Mouse (Mus musculus) CH12.LX (cell line): Measurements from ENCODE around the gene Arhgap18. TPM values are rescaled to one million over a fixed set of nuclear protein-coding genes. Genes with fewer than 3 reads are reported as not detected.

Source experiments
- DNase-seq: peaks from one replicate; pipeline ENCODE4 v3.0.0-alpha.2; 2013; ENCODE audit errors: extremely low read depth
- H3K27ac ChIP-seq: 2 replicates; pipeline ENCODE4 v1.5.1; 2012; ENCODE audit warnings: low read depth, mild to moderate bottlenecking, control low read depth, moderate library complexity; ENCODE audit not compliant: insufficient read depth
- H3K27me3 ChIP-seq: replicated peaks from 2 replicates; pipeline ENCODE3; 2012; ENCODE audit warnings: inconsistent platforms
- H3K36me3 ChIP-seq, 2 experiments: replicated peaks in 1 of 2; 2 replicates each; pipeline versions ENCODE3 to v1.6.1; 2012; ENCODE audit warnings: inconsistent platforms in 1 of 2, low read length in 1 of 2, mild to moderate bottlenecking in 1 of 2, mixed read lengths in 1 of 2, moderate library complexity in 1 of 2; ENCODE audit not compliant: control insufficient read depth in 1 of 2, insufficient read depth in 1 of 2
- H3K4me1 ChIP-seq, 2 experiments: 2 replicates each; pipeline ENCODE4 v1.6.1; 2012; ENCODE audit warnings: inconsistent platforms in 1 of 2, moderate library complexity in 1 of 2; ENCODE audit not compliant: insufficient read depth in 2 of 2, control insufficient read depth in 1 of 2
- H3K4me2 ChIP-seq: 2 replicates; pipeline ENCODE4 v1.6.1; 2012; ENCODE audit warnings: low read depth, mild to moderate bottlenecking, control low read depth; ENCODE audit not compliant: poor library complexity, insufficient read depth, severe bottlenecking
- H3K4me3 ChIP-seq, 3 experiments: fragments of 150-350 bp in 1 of 3; sonication (generic) in 1 of 3; replicated peaks in 1 of 3; 2 replicates each; pipeline versions ENCODE3 to v1.5.1; 2011 to 2012; ENCODE audit warnings: low read depth in 2 of 3, low read length in 2 of 3, mild to moderate bottlenecking in 2 of 3, moderate library complexity in 2 of 3, control low read depth in 1 of 3, improper control_type of control experiment in 1 of 3, inconsistent platforms in 1 of 3, mixed read lengths in 1 of 3; ENCODE audit not compliant: poor library complexity in 1 of 3
- H3K79me2 ChIP-seq: replicated peaks from 2 replicates; pipeline ENCODE4 v1.6.1; 2012; ENCODE audit warnings: mild to moderate bottlenecking, moderate library complexity; ENCODE audit not compliant: control insufficient read depth, poor library complexity, insufficient read depth, severe bottlenecking; ENCODE audit errors: extremely low read depth
- H3K9ac ChIP-seq: 2 replicates; pipeline ENCODE4 v1.6.1; 2012; ENCODE audit warnings: low read depth, mild to moderate bottlenecking, control low read depth, moderate library complexity; ENCODE audit not compliant: insufficient read depth
- H3K9me3 ChIP-seq: replicated peaks from 2 replicates; pipeline ENCODE3; 2012; ENCODE audit warnings: low read length, inconsistent platforms, mixed read lengths
- CHD1 ChIP-seq: IDR thresholded peaks from 2 replicates; pipeline ENCODE4 v1.6.1; 2012; ENCODE audit warnings: low read depth, low read length, improper control_type of control experiment, inconsistent platforms
- CTCF ChIP-seq, 2 experiments: IDR thresholded peaks in 1 of 2; conservative IDR thresholded peaks in 1 of 2; 2 replicates each; pipeline ENCODE4 v1.5.1; 2011 to 2012; ENCODE audit warnings: low read depth in 2 of 2, low read length in 2 of 2, improper control_type of control experiment in 1 of 2, inconsistent platforms in 1 of 2, mild to moderate bottlenecking in 1 of 2, moderate library complexity in 1 of 2
- ETS1 ChIP-seq: conservative IDR thresholded peaks from 2 replicates; pipeline ENCODE4 v1.6.1; 2012; ENCODE audit warnings: low read depth, mild to moderate bottlenecking, inconsistent platforms, low read length, improper control_type of control experiment, moderate library complexity
- JUN ChIP-seq: IDR thresholded peaks from 2 replicates; pipeline ENCODE4 v1.6.1; 2011; ENCODE audit warnings: low read depth, mild to moderate bottlenecking, low read length, improper control_type of control experiment, moderate library complexity; ENCODE audit not compliant: insufficient read depth
- KAT2A ChIP-seq: IDR thresholded peaks from 2 replicates; pipeline ENCODE4 v1.6.1; 2012; ENCODE audit warnings: low read length, improper control_type of control experiment, inconsistent platforms; ENCODE audit not compliant: insufficient replicate concordance
- MAX ChIP-seq: IDR thresholded peaks from 2 replicates; pipeline ENCODE4 v1.6.1; 2011; ENCODE audit warnings: low read length, improper control_type of control experiment
- PAX5 ChIP-seq: IDR thresholded peaks from 2 replicates; pipeline ENCODE4 v1.6.1; 2012; ENCODE audit warnings: low read length, inconsistent platforms, mixed read lengths
- RAD21 ChIP-seq: IDR thresholded peaks from 2 replicates; pipeline ENCODE4 v1.6.1; 2011; ENCODE audit warnings: low read depth, mild to moderate bottlenecking, low read length, improper control_type of control experiment, moderate library complexity
- SMC3 ChIP-seq: IDR thresholded peaks from 2 replicates; pipeline ENCODE4 v1.6.1; 2011; ENCODE audit warnings: low read depth, low read length, improper control_type of control experiment
- ZC3H11A ChIP-seq: IDR thresholded peaks from 2 replicates; pipeline ENCODE4 v1.6.1; 2012; ENCODE audit warnings: low read depth, mild to moderate bottlenecking, inconsistent platforms, low read length, improper control_type of control experiment
- ZNF384 ChIP-seq: IDR thresholded peaks from 2 replicates; pipeline ENCODE4 v1.6.1; 2012; ENCODE audit warnings: low read depth, low read length, improper control_type of control experiment, inconsistent platforms
- dilution Hi-C: fragments of 300-500 bp; cut with MboI; formaldehyde crosslinking; loops from 2 replicates; pipeline ENCODE4 v1.14.3; 2020; ENCODE audit warnings: low sequenced_read_pairs; ENCODE audit not compliant: extremely low pct_unique_long_range_greater_than_20kb, extremely low pct_ligation_motif_present
- in situ Hi-C: fragments of 300-500 bp; cut with MboI; formaldehyde crosslinking; loops from 3 replicates; pipeline ENCODE4 v1.14.3; 2019; ENCODE audit warnings: low sequenced_read_pairs, low pct_ligation_motif_present, low pct_unique_long_range_greater_than_20kb, mixed read lengths
- polyA plus RNA-seq: library from polyadenylated mRNA; unstranded; fragments of >175 nt; gene quantifications from 2 replicates; pipeline ENCODE4 v1.2.1, GENCODE M21; 2012; ENCODE audit warnings: low read depth; ENCODE audit not compliant: insufficient read length
- total RNA-seq, 2 experiments: library from RNA; depleted of rRNA; stranded (reverse); fragments of 300-350 nt in 1 of 2; fragments of >200 nt in 1 of 2; gene quantifications; 2 replicates each; pipeline ENCODE4 v1.2.3; 2012 to 2014

Arhgap18 gene
- total and polyA plus RNA-seq, 3 experiments = 3.3 to 4.2 (median 3.3) TPM

DNA sequence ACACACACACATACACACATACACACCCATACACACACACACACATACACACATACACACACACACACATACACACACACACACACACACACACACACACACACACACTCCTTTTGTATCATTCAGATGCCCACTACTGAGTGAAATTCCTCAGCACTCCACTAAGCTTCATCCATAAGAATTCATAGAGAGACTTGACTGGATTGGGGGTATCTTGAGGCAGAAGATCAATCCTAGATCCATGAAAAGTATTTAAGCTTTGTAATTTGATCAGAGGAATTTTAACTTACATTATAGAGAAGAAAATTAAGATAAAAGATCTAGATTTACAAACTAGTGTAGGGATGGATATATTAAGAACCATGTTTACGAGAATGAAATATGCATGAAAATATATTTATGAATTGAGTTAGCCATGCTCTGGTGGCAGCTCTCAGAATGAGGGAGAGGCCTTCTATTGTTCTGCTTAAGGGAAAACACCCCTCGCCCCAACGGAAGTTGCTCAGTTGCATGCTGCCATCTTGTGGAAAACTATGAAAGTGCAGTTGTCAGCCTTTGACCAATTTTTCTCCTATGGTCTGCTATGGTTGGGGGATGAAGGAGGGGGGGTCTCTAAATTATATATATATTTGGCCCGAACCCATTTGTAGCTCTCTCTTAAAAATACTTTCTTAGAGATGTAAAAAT is 137.2 kb downstream of the Arhgap18 start:
- Histone ChIP-seq H3K4me3 (peak overlapping the region in 1 of 3 experiments; percentile 29), H3K36me3 (no peaks in the 10 kb centered on the region), H3K27ac (no peak overlapping the region), H3K4me1 (peaks cover 2 to 4% of the 10 kb centered on the region in 2 experiments; a peak in 3 of 4 replicates), H3K79me2 (no peaks in the 10 kb centered on the region), H3K9ac (no peak overlapping the region), H3K27me3 (no peaks in the 10 kb centered on the region), H3K9me3 (no peaks in the 10 kb centered on the region), H3K4me2 (no peak overlapping the region; the same call in 1 of the 2 replicates)
- peak; percentile 97 for TF ChIP-seq RAD21
- TF ChIP-seq ZC3H11A = peak; percentile 86
- TF ChIP-seq CTCF (conservative IDR thresholded peaks at IDR 0.05 in 1 of 2, IDR thresholded peaks at IDR 0.05 in 1 of 2; ENCODE audit: low read depth in 2 of 2, low read length in 2 of 2) = peak; percentile 72 to 96
- TF ChIP-seq MAX = no peak
- no peak for TF ChIP-seq CHD1
- peak; percentile 94 for TF ChIP-seq SMC3
- no peak for TF ChIP-seq PAX5
- TF ChIP-seq ZNF384 = peak; percentile 84
- TF ChIP-seq KAT2A = no peak
- dilution Hi-C loops (no loop called here), in situ Hi-C loops (loop anchor here (10.0 to 25.0 kb wide), 3 partner anchors 176 to 528 kb away; no protein-coding TSS in a partner anchor)
- DNase-seq = peak; percentile 70

- Histone ChIP-seq H3K79me2 (no peaks in the 10 kb centered on the region), H3K27ac (no peak overlapping the region), H3K36me3 (no peaks in the 10 kb centered on the region), H3K4me1 (peaks cover 4 to 8% of the 10 kb centered on the region in 2 experiments), H3K27me3 (no peaks in the 10 kb centered on the region), H3K4me3 (no peak overlapping the region), H3K9me3 (no peaks in the 10 kb centered on the region), H3K9ac (no peak overlapping the region), H3K4me2 (no peak overlapping the region)
- DNase-seq = no peak
- in situ Hi-C loops (loop anchor here (10.0 to 25.0 kb wide), 3 partner anchors 178 to 531 kb away; no protein-coding TSS in a partner anchor), dilution Hi-C loops (no loop called here)
- TF ChIP-seq JUN (no peak), SMC3 (no peak), ZNF384 (no peak)
These were observed 139.9 kb downstream of the Arhgap18 start for GRCm38 (mm10) chr10:26893091-26893490.

DNA sequence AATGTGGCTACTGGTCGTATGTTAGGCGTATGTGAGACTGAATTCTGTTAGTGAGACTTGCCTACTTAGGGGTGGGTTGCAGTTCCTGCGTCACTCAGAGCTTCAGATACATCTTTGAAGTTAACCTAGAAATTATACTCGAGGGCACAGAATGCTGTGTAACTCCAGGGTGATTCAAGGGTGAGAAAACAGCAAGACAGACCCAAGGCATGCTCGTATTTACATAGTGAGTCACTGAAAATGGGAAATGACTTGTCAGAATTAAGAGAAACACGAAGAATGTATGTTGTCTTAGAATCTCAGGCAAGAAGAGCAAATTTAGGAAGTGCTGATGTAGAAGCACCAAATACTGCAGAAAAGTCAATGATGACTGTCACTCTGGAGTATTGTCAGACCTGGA is 142.5 kb downstream of the Arhgap18 start:
- no peaks in the 10 kb centered on the region for H3K79me2 ChIP-seq
- no peak overlapping the region for H3K9ac ChIP-seq
- H3K9me3 ChIP-seq = no peaks in the 10 kb centered on the region
- H3K27ac ChIP-seq = no peak overlapping the region
- H3K4me2 ChIP-seq = no peak overlapping the region
- H3K4me3 ChIP-seq = no peak overlapping the region
- TF ChIP-seq ETS1 = no peak
- peaks cover 0 to 6% of the 10 kb centered on the region in 2 experiments; a peak in 2 of 4 replicates for H3K4me1 ChIP-seq
- dilution Hi-C loops = no loop called here
- no peaks in the 10 kb centered on the region for H3K36me3 ChIP-seq
- peak; percentile 14 for DNase-seq
- H3K27me3 ChIP-seq = no peaks in the 10 kb centered on the region
- in situ Hi-C loops = loop anchor here (10.0 to 25.0 kb wide), 3 partner anchors 181 to 533 kb away; no protein-coding TSS in a partner anchor
